Mouse (Mus musculus) hindbrain, embryonic 14.5 days (tissue): ENCODE measurements around the gene Nedd9. TPM values are rescaled to one million over a fixed set of nuclear protein-coding genes. Genes with fewer than 3 reads are reported as not detected.
"Not testable (repeated sequence)": the region's sequence is repeated elsewhere in the genome, so short reads cannot be mapped to it uniquely, and the experiment has no call there.

ENCODE experiments used
- ATAC-seq: fragments of 200-750 bp; cut with Nextera tagmentation; 2 replicates; pipeline ENCODE4 v1.8.0; 2017; ENCODE audit warnings: moderate number of reproducible peaks, mild to moderate bottlenecking, moderate TSS enrichment, moderate library complexity; ENCODE audit not compliant: low FRiP score
- DNase-seq: peaks from one replicate; pipeline ENCODE4 v3.0.0-alpha.2; 2015; ENCODE audit warnings: low spot score
- H3K27ac ChIP-seq: fragments of 300-500 bp; sonication (generic); 2 replicates; pipeline ENCODE4 v1.5.1; 2014; ENCODE audit warnings: mild to moderate bottlenecking, moderate library complexity
- H3K27me3 ChIP-seq: fragments of 300-500 bp; sonication (generic); 2 replicates; pipeline ENCODE4 v1.6.1; 2014; ENCODE audit warnings: mild to moderate bottlenecking, low read length, mixed read lengths; ENCODE audit not compliant: control insufficient read depth, insufficient read depth
- H3K36me3 ChIP-seq: fragments of 300-500 bp; sonication (generic); replicated peaks from 2 replicates; pipeline ENCODE4 v1.6.1; 2014; ENCODE audit not compliant: control insufficient read depth, insufficient read depth
- H3K4me1 ChIP-seq: fragments of 300-500 bp; sonication (generic); replicated peaks from 2 replicates; pipeline ENCODE4 v1.6.1; 2014; ENCODE audit warnings: antibody characterized with exemption, low read length, mixed read lengths; ENCODE audit not compliant: control insufficient read depth, insufficient read depth
- H3K4me2 ChIP-seq: fragments of 300-500 bp; sonication (generic); replicated peaks from 2 replicates; pipeline ENCODE4 v1.6.1; 2014; ENCODE audit warnings: mild to moderate bottlenecking, moderate library complexity
- H3K4me3 ChIP-seq: fragments of 300-500 bp; sonication (generic); replicated peaks from 2 replicates; pipeline ENCODE4 v1.5.1; 2014; ENCODE audit warnings: mild to moderate bottlenecking, low read length
- H3K9ac ChIP-seq: fragments of 300-500 bp; sonication (generic); 2 replicates; pipeline ENCODE4 v1.6.1; 2014
- H3K9me3 ChIP-seq: fragments of 300-500 bp; sonication (generic); 2 replicates; pipeline ENCODE4 v1.6.1; 2016; ENCODE audit warnings: low read length; ENCODE audit not compliant: control insufficient read depth
- WGBS: fragments of 180-500 bp; shearing (Covaris S2); extraction: QIAGEN DNeasy Blood & Tissue Kit; methylation state at CpG from one replicate; pipeline ENCODE4 v1.1.7; 2014; 5-methylcytosine and 5-hydroxymethylcytosine counted together
- polyA plus RNA-seq: library from polyadenylated mRNA; unstranded; fragments of >200 nt; fragmentation: Nextera tagmentation; extraction: Ambion mirVana; gene quantifications from 2 replicates; pipeline ENCODE4 v1.2.1, GENCODE M21; 2014

The Nedd9 gene
- polyA plus RNA-seq, 1 experiment from 2014 or later, result 15.2 TPM

- no peaks in the 10 kb centered on the region for H3K27me3 ChIP-seq
- no peak for ATAC-seq
- DNase-seq, result no peak
- no peaks in the 10 kb centered on the region for H3K4me1 ChIP-seq
- H3K9ac ChIP-seq, result no peak overlapping the region
- 67% methylated on average over 4 of the region's 4 CpGs for WGBS
- H3K4me3 ChIP-seq, result no peak overlapping the region
- no peak overlapping the region for H3K27ac ChIP-seq
- H3K9me3 ChIP-seq, result no peaks in the 10 kb centered on the region
- no peak overlapping the region for H3K4me2 ChIP-seq
- no peaks in the 10 kb centered on the region for H3K36me3 ChIP-seq
Observed at GRCm38 (mm10) chr13:41285448-41285847, 201.7 kb downstream of the Nedd9 start.

- no peak overlapping the region for H3K4me2 ChIP-seq
- H3K4me3 ChIP-seq, result no peak overlapping the region
- no peaks in the 10 kb centered on the region for H3K27me3 ChIP-seq
- H3K27ac ChIP-seq, result no peak overlapping the region
- no peaks in the 10 kb centered on the region for H3K9me3 ChIP-seq
- no peak overlapping the region for H3K9ac ChIP-seq
- ATAC-seq (peak; percentile 21; the same call in 1 of the 2 replicates), DNase-seq (peak; percentile 92)
- 27% methylated on average over 5 of the region's 5 CpGs for WGBS
- no peaks in the 10 kb centered on the region for H3K4me1 ChIP-seq
- no peaks in the 10 kb centered on the region for H3K36me3 ChIP-seq
Observed at GRCm38 (mm10) chr13:41283256-41283655, 203.9 kb downstream of the Nedd9 start.

GRCm38 (mm10) chr13:41280696-41281095, 206.5 kb downstream of the Nedd9 start:
- H3K36me3 ChIP-seq, result no peaks in the 10 kb centered on the region
- no peaks in the 10 kb centered on the region for H3K4me1 ChIP-seq
- H3K4me2 ChIP-seq, result no peak overlapping the region
- H3K27ac ChIP-seq, result no peak overlapping the region
- WGBS, result 79% methylated on average over 5 of the region's 5 CpGs
- no peak overlapping the region for H3K9ac ChIP-seq
- no peaks in the 10 kb centered on the region for H3K27me3 ChIP-seq
- DNase-seq, result no peak
- no peaks in the 10 kb centered on the region for H3K9me3 ChIP-seq
- no peak overlapping the region for H3K4me3 ChIP-seq
- ATAC-seq, result no peak

GRCm38 (mm10) chr13:41273927-41274650, 213.1 kb downstream of the Nedd9 start, which contains the start of gene Gm17364:
Gene Gm17364 (minus strand): TSS chr13:41273977.
- Histone ChIP-seq H3K4me1 (no peaks in the 10 kb centered on the region), H3K36me3 (peaks cover 7% of the 10 kb centered on the region; the same call in 1 of the 2 replicates), H3K27ac (no peak within 1 kb of the TSS), H3K4me2 (no peak within 1 kb of the TSS), H3K27me3 (no peaks in the 10 kb centered on the region), H3K9me3 (no peaks in the 10 kb centered on the region), H3K4me3 (no peak within 1 kb of the TSS), H3K9ac (no peak within 1 kb of the TSS)
- no peak for ATAC-seq
- no peak for DNase-seq
- WGBS, result 94% methylated on average over 10 of the region's 10 CpGs

- H3K27me3 ChIP-seq, result no peaks in the 10 kb centered on the region
- peaks cover under 1% of the 10 kb centered on the region; the same call in 1 of the 2 replicates for H3K36me3 ChIP-seq
- WGBS, result 19% methylated on average over 7 of the region's 7 CpGs
- ATAC-seq (peak; percentile 34; the same call in 1 of the 2 replicates), DNase-seq (no peak)
- H3K27ac ChIP-seq, result no peak overlapping the region
- H3K4me2 ChIP-seq, result 0 out of 2 replicates have a peak overlapping the region, but pooled peaks have one; percentile 7
- H3K9me3 ChIP-seq, result 0 out of 2 replicates have a peak, but pooled peaks cover 4% of the 10 kb centered on the region
- no peak overlapping the region for H3K9ac ChIP-seq
- no peaks in the 10 kb centered on the region for H3K4me1 ChIP-seq
- no peak overlapping the region for H3K4me3 ChIP-seq
Observed at GRCm38 (mm10) chr13:41267827-41268408, 219.2 kb downstream of the Nedd9 start.

GRCm38 (mm10) chr13:41263304-41264006, 223.7 kb downstream of the Nedd9 start:
- Histone ChIP-seq H3K27me3 (no peaks in the 10 kb centered on the region), H3K9ac (no peak overlapping the region), H3K27ac (no peak overlapping the region), H3K4me3 (no peak overlapping the region), H3K9me3 (0 out of 2 replicates have a peak, but pooled peaks cover 4% of the 10 kb centered on the region), H3K4me1 (no peaks in the 10 kb centered on the region), H3K4me2 (no peak overlapping the region), H3K36me3 (no peaks in the 10 kb centered on the region)
- no peak for DNase-seq
- ATAC-seq, result no peak
- 82% methylated on average over 5 of the region's 5 CpGs for WGBS

- H3K27ac ChIP-seq, result not testable (repeated sequence)
Observed at GRCm38 (mm10) chr13:41261617-41262016, 225.5 kb downstream of the Nedd9 start.

More at GRCm38 (mm10) chr13:41261617-41262016, 225.5 kb downstream of the Nedd9 start:
- H3K4me2 ChIP-seq, H3K9ac ChIP-seq, ATAC-seq, H3K9me3 ChIP-seq, H3K36me3 ChIP-seq, H3K4me3 ChIP-seq, DNase-seq, H3K27me3 ChIP-seq, H3K4me1 ChIP-seq: not testable (repeated sequence)
- 97% methylated on average over 8 of the region's 8 CpGs for WGBS
